Mouse (Mus musculus): ENCODE data around the gene Gm10282.

DNA sequence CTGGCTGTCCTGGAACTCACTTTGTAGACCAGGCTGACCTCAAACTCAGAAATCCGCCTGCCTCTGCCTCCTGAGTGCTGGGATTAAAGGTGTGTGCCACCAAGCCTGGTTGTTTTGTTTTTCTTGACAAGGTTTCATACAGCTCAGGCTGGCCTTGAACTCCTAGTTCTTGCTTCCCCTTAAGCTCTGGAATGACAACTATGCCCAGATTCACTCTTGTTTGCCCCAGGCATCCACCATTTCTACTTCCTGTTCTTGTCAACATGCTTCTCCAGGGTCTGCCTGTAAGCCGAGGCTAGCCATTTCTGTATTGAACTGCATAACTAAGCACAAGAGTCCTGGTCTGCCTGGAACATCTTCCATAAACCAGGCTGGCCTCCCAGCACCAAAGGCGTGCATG, 24.1 kb upstream of the Gm10282 start:
- TF ChIP-seq POLR2A (IDR thresholded peaks at IDR 0.05; ENCODE audit: control insufficient read depth in 1 of 2, insufficient read depth in 1 of 2, low read depth in 1 of 2, low read length in 2 of 2, poor library complexity in 1 of 2): no peak
- TF ChIP-seq CTCF (IDR thresholded peaks at IDR 0.05 in 2 of 3, conservative IDR thresholded peaks at IDR 0.05 in 1 of 3; ENCODE audit: control insufficient read depth in 1 of 3, insufficient read depth in 1 of 3, low read depth in 2 of 3, low read length in 3 of 3, poor library complexity in 1 of 3, severe bottlenecking in 1 of 3): no peak
- no peak for TF ChIP-seq JUND (IDR thresholded peaks at IDR 0.05; ENCODE audit: low read depth, low read length)
- no peak for TF ChIP-seq EP300 (IDR thresholded peaks at IDR 0.05; ENCODE audit: low read depth in 1 of 2, low read length in 2 of 2)
- no peak for TF ChIP-seq TCF12 (IDR thresholded peaks at IDR 0.05; ENCODE audit: low read depth, low read length)
- no peak for TF ChIP-seq SIN3A (IDR thresholded peaks at IDR 0.05; ENCODE audit: low read length)
- no peak for TF ChIP-seq TAL1 (IDR thresholded peaks at IDR 0.05; ENCODE audit: low read length)
- TF ChIP-seq GATA1 (IDR thresholded peaks at IDR 0.05; ENCODE audit: low read depth, low read length): no peak
- no peak for TF ChIP-seq ZKSCAN1 (IDR thresholded peaks at IDR 0.05; ENCODE audit: low read depth, low read length)
- no peak for TF ChIP-seq ZMIZ1 (IDR thresholded peaks at IDR 0.05; ENCODE audit: low read depth, low read length)
- TF ChIP-seq NRF1 (IDR thresholded peaks at IDR 0.05; ENCODE audit: insufficient read depth, low read depth, low read length, poor library complexity, severe bottlenecking): no peak
- TF ChIP-seq MAFK (IDR thresholded peaks at IDR 0.05; ENCODE audit: borderline replicate concordance, low read depth, low read length): no peak
- no peak for TF ChIP-seq POLR2AphosphoS5 (IDR thresholded peaks at IDR 0.05; ENCODE audit: borderline replicate concordance, low read depth, low read length)
